Mouse (Mus musculus) ES-E14 (cell line): ENCODE measurements around the gene Ldb3. TPM values are rescaled to one million over a fixed set of nuclear protein-coding genes. Genes with fewer than 3 reads are reported as not detected.

ENCODE experiments used
- DNase-seq: peaks from one replicate; pipeline ENCODE4 v3.0.0-alpha.2; 2013; ENCODE audit warnings: low read depth, low spot score
- H3K27ac ChIP-seq: 2 replicates; pipeline ENCODE4 v1.5.1; 2012; ENCODE audit warnings: low read depth, mild to moderate bottlenecking, low read length, moderate library complexity, mixed read lengths; ENCODE audit not compliant: poor library complexity, insufficient read depth, severe bottlenecking
- H3K36me3 ChIP-seq: 2 replicates; pipeline ENCODE4 v1.6.1; 2012; ENCODE audit warnings: mild to moderate bottlenecking, low read length, moderate library complexity, mixed read lengths; ENCODE audit not compliant: control insufficient read depth, poor library complexity, insufficient read depth, severe bottlenecking
- H3K4me1 ChIP-seq, 2 experiments: fragments of 150-350 bp in 1 of 2; sonication (generic) in 1 of 2; 2 replicates each; pipeline ENCODE4 v1.6.1; 2012; ENCODE audit warnings: low read length in 2 of 2, mild to moderate bottlenecking in 1 of 2, mixed read lengths in 1 of 2; ENCODE audit not compliant: control insufficient read depth in 2 of 2, insufficient read depth in 2 of 2, poor library complexity in 1 of 2
- H3K4me3 ChIP-seq, 2 experiments: fragments of 150-350 bp in 1 of 2; sonication (generic) in 1 of 2; 2 replicates each; pipeline ENCODE4 v1.5.1; 2012; ENCODE audit warnings: low read length in 2 of 2, low read depth in 1 of 2, mild to moderate bottlenecking in 1 of 2, mixed read lengths in 1 of 2; ENCODE audit not compliant: insufficient read depth in 1 of 2, poor library complexity in 1 of 2, severe bottlenecking in 1 of 2
- H3K9ac ChIP-seq: 2 replicates; pipeline ENCODE4 v1.6.1; 2012; ENCODE audit warnings: low read depth, mild to moderate bottlenecking, low read length, mixed read lengths; ENCODE audit not compliant: poor library complexity, insufficient read depth, severe bottlenecking
- H3K9me3 ChIP-seq: fragments of 150-350 bp; sonication (generic); 2 replicates; pipeline ENCODE4 v1.6.1; 2012; ENCODE audit warnings: low read depth, mild to moderate bottlenecking, low read length; ENCODE audit not compliant: control insufficient read depth, insufficient read depth
- CHD2 ChIP-seq: IDR thresholded peaks from 2 replicates; pipeline ENCODE4 v1.6.1; 2014; ENCODE audit warnings: mild to moderate bottlenecking, low read depth, low read length, inconsistent platforms
- HCFC1 ChIP-seq: IDR thresholded peaks from 2 replicates; pipeline ENCODE4 v1.6.1; 2012; ENCODE audit warnings: low read length, inconsistent platforms, borderline replicate concordance; ENCODE audit not compliant: insufficient read depth
- MAFK ChIP-seq: IDR thresholded peaks from 2 replicates; pipeline ENCODE4 v1.6.1; 2014; ENCODE audit warnings: mild to moderate bottlenecking, low read depth, low read length, inconsistent platforms; ENCODE audit not compliant: insufficient read depth
- ZC3H11A ChIP-seq: IDR thresholded peaks from 2 replicates; pipeline ENCODE4 v1.6.1; 2012; ENCODE audit warnings: low read depth, mild to moderate bottlenecking, inconsistent platforms, low read length, borderline replicate concordance
- ZNF384 ChIP-seq: IDR thresholded peaks from 2 replicates; pipeline ENCODE4 v1.6.1; 2012; ENCODE audit warnings: low read depth, low read length, inconsistent platforms
- in situ Hi-C, 2 experiments: fragments of 600-800 bp; cut with MboI; formaldehyde crosslinking; loops; one replicate each; pipeline ENCODE4 v1.15.1; 2025; ENCODE audit warnings: low sequenced_read_pairs in 2 of 2, inconsistent platforms in 1 of 2; ENCODE audit not compliant: unreplicated experiment in 2 of 2
- total RNA-seq: library from RNA; depleted of rRNA; stranded (reverse); fragments of 300-350 nt; gene quantifications from 2 replicates; pipeline ENCODE4 v1.2.3, GENCODE M21; 2012

Gene Ldb3
- total RNA-seq, 1 experiment: 0.98 TPM

- Histone ChIP-seq H3K9ac (no peak overlapping the region), H3K4me1 (peaks cover 0 to 3% of the 10 kb centered on the region in 2 experiments; a peak in 1 of 4 replicates), H3K4me3 (no peak overlapping the region), H3K36me3 (no peaks in the 10 kb centered on the region), H3K27ac (no peak overlapping the region), H3K9me3 (no peaks in the 10 kb centered on the region)
- TF ChIP-seq HCFC1 (no peak), ZNF384 (no peak), CHD2 (no peak), MAFK (no peak), ZC3H11A (no peak)
- in situ Hi-C loops: no loop called here
- no peak for DNase-seq
Measured at GRCm38 (mm10) chr14:34499664-34500063, 88.8 kb downstream of the Ldb3 start.

GRCm38 (mm10) chr14:34497346-34497745 lies 91.1 kb downstream of the Ldb3 start:
- no peak for TF ChIP-seq ZNF384
- H3K4me3 ChIP-seq: no peak overlapping the region
- DNase-seq: no peak
- H3K9ac ChIP-seq: no peak overlapping the region
- no peaks in the 10 kb centered on the region for H3K9me3 ChIP-seq
- no peaks in the 10 kb centered on the region for H3K36me3 ChIP-seq
- in situ Hi-C loops: no loop called here
- H3K4me1 ChIP-seq: no peaks in the 10 kb centered on the region; a peak in 2 of 4 replicates
- no peak overlapping the region for H3K27ac ChIP-seq

GRCm38 (mm10) chr14:34493682-34494081 lies 94.8 kb downstream of the Ldb3 start:
- Histone ChIP-seq H3K27ac (no peak overlapping the region), H3K4me1 (no peaks in the 10 kb centered on the region; a peak in 2 of 4 replicates), H3K9me3 (no peaks in the 10 kb centered on the region), H3K9ac (no peak overlapping the region), H3K4me3 (no peak overlapping the region), H3K36me3 (no peaks in the 10 kb centered on the region)
- no peak for TF ChIP-seq ZC3H11A
- no peak for TF ChIP-seq CHD2
- TF ChIP-seq ZNF384: no peak
- TF ChIP-seq HCFC1: no peak
- no peak for TF ChIP-seq MAFK
- DNase-seq: no peak
- in situ Hi-C loops: no loop called here

GRCm38 (mm10) chr14:34492688-34493087 lies 95.8 kb downstream of the Ldb3 start:
- in situ Hi-C loops: no loop called here

GRCm38 (mm10) chr14:34490965-34491364 lies 97.5 kb downstream of the Ldb3 start:
- Histone ChIP-seq H3K27ac (no peak overlapping the region), H3K4me1 (no peaks in the 10 kb centered on the region; a peak in 2 of 4 replicates), H3K36me3 (no peaks in the 10 kb centered on the region), H3K9me3 (no peaks in the 10 kb centered on the region), H3K4me3 (no peak overlapping the region), H3K9ac (no peak overlapping the region)
- DNase-seq: no peak
- TF ChIP-seq MAFK: no peak
- no peak for TF ChIP-seq HCFC1
- no peak for TF ChIP-seq ZC3H11A
- TF ChIP-seq ZNF384: no peak
- TF ChIP-seq CHD2: no peak
- in situ Hi-C loops: no loop called here

More at GRCm38 (mm10) chr14:34492688-34493087, 95.8 kb downstream of the Ldb3 start:
- no peak overlapping the region for H3K27ac ChIP-seq
- no peak overlapping the region for H3K4me3 ChIP-seq
- H3K4me1 ChIP-seq: no peaks in the 10 kb centered on the region; a peak in 2 of 4 replicates
- no peaks in the 10 kb centered on the region for H3K9me3 ChIP-seq
- no peak overlapping the region for H3K9ac ChIP-seq
- H3K36me3 ChIP-seq: no peaks in the 10 kb centered on the region
- TF ChIP-seq ZC3H11A (no peak), ZNF384 (no peak), HCFC1 (no peak), MAFK (no peak), CHD2 (no peak)
- DNase-seq: no peak
